Mouse (Mus musculus) adrenal gland, postnatal 36 days (tissue): ENCODE results near the gene Farp1. TPM values are rescaled to one million over a fixed set of nuclear protein-coding genes. Genes with fewer than 3 reads are reported as not detected.

Experiments
- DNase-seq, 2 experiments: peaks; one replicate each; pipeline ENCODE4 v3.0.0; 2021; ENCODE audit warnings: mixed read lengths in 1 of 2
- total RNA-seq, 2 experiments: library from RNA; stranded (reverse); gene quantifications; 2 replicates each; pipeline ENCODE4 v1.2.3; 2021

Gene Farp1
- total RNA-seq, 2 experiments from 2014 or later, result 17.2 to 25.1 TPM

DNA sequence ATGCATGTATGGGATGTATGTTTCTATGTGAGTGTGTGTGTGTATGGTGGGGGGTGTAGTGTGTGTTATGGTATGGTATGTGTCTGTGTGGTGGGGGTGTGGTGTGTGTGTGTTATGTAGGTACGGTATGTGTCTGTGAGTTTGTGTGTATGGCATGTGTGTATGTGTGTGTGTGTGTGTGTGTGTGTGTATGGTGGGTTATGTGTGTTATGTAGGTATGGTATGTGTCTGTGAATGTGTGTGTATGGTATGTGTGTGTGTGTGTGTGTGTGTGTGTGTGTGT lies 185.0 kb downstream of the Farp1 start:
- DNase-seq, result no peak

DNA sequence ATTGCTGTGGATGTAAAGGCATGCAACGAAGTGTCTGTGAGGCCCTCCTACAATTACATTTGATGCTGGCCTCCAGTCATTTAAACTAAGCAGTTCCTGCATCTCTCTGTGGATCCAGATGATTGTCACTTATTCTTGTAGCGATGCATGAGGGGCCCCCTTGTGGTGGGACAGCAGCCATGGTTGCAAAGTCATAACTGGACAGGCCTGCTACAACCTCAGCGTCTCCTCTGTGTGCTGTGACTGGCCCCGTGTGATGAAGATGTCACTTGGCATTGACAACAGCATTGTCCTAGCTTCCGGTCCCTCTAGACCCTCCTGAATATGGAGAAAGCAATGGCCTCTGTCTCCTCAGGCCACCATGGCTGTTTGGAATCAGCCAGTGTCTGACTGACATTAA lies 185.7 kb downstream of the Farp1 start:
- peak; percentile 66 to 83 for DNase-seq

DNA sequence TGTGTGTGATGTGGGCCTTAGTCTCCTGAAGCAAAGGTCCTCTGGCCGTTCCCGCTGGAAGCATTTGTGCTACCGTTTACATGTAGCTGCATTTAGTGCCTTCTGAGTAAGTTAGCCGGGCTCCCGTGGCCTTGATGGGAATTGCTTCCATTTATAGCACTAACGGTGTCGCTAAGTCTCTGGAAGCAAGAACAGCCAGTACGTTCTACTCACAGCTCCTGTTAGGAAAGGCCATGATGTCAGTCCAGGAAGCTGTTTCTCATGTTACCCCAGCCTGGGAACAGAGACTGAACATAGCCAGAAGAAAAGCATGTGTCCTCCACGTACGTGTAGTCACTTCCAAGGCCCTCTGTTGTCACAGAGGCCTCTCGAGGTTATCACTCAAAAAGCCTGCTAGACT lies 190.8 kb downstream of the Farp1 start:
- peak; percentile 40 to 56 for DNase-seq

DNA sequence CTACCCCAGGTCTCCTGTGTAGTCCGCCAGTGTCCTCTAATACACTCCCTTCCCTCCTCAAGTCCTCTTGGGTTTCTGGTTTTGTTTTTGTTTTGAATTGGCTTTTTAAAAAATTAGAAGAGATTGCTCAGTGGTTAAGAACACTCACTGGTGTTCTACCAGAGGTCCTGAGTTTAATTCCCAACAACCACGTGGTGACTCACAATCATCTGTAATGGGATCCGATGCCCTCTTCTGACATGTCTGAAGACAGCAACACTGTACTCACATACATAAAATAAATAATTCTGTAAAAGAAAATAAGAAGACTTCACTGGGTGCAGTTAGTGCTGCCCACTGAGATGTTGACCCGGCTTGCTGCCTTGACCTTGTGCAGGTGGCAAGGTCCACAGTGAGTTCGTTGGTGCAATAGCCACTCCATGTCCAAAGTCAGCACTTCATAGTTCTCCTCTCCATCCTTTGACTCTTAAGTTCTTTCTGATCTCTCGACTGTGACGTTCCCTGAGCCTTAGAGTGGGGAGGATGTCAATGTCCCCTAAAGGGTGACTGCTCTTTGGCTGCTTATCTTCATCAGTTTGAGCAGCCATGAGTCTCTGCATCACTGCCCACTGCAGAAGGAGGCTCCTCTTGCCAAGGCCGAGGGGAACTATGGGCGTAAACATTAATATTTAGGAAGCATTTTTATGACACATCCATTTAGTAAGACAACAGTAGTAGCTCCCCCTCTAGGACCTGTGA lies 194.2 kb downstream of the Farp1 start:
- DNase-seq, result no peak

DNA sequence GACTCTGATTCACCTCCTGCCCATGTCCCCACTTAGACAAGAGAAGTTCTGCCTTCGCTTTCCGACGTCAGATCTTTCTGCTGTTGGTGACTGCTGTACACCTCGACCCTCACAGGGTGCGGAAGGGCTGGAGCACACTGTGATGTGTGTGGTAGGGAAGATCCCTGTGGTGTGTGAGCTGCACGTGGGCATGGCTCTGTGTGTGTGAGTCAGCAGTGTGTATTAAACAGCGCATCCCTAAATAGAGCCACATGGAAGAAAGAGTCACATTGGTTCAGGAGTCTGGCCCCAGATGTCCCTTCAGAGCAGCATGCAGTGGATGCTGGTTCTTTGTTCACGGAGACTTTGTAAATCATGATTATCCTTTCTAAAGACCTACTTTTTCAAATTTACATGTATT lies 196.2 kb downstream of the Farp1 start:
- DNase-seq, result no peak

DNA sequence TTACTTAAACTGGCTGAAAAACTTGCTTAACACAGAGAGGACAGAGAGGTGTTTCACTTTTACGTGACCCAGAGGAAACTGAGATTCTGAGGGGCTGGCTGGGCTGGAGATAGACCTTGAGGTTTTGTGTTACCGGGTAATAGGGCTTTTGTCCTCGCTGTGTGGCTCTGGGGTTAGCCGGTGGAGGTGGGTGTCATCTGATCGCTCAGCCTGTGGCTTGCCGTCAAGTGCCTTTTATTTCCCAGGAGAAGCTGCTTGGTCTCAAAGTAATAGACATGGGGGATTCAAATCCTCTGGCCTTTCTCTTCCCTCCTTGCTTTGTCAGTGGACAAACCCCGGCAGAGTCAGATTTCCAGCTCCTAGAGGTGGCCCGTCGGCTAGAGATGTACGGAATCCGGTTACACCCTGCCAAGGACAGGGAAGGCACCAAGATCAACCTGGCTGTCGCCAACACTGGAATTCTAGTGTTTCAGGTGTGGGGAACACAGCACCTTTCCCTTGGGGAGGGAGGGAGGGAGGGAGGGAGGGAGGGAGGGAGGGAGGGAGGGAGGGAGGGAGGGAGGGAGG lies 199.8 kb downstream of the Farp1 start:
- DNase-seq, result no peak

DNA sequence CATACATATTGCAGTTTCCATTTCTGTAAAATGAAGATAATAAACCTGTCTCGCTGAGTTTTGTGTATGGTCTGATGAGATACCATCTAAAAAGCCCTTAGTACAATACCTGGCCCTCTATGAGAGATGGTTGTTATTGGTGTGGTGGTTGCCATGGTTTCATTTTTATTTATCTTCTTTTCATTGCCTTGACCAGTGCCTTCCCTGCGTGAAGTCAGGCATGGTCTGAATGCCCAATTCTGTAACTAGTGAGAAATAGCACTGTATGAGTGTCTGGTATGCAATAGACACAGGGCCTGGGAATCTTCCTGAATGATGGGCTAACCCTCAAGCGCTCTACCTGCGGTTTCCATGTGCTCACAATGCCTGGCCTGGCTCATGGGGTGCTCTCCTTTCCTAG lies 201.7 kb downstream of the Farp1 start:
- no peak for DNase-seq

DNA sequence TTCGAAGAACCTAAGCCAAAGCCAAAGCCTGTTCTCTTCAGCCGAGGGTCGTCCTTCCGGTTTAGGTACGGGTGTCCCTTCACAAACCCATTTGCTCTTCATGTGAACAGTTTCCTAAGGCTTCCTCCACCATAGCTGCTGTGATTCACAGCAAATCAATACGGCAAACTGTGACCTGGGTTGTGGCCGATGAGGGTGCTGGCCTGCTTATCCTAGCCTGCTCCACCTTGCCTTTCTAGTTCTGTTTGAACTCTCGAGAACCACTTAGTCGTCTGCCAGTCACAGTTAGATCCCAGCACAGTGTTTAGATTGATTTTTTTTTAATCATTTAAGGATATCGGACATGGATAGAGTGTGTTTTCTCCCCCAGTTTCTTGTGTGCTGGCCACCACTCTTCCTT lies 203.7 kb downstream of the Farp1 start:
- DNase-seq, result no peak

DNA sequence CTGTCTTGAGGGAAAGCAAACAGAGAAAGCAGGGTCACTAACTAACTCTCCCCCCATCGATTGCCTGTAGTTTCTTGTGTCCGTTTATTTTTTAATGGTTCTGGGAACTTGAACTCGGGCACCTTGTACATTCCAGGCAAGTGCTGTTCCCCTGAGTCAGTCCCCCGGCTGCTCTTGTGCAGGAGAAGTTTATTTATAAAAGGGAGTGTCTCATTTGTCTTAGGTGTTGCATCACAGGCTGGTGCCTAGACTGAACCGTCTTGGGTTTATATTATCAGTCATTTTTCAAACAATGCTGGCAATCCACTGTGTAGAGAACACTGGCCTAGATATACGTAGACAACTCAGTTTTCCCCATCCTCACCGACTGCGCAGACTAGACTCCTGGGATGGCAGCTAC lies 204.4 kb downstream of the Farp1 start:
- no peak for DNase-seq

DNA sequence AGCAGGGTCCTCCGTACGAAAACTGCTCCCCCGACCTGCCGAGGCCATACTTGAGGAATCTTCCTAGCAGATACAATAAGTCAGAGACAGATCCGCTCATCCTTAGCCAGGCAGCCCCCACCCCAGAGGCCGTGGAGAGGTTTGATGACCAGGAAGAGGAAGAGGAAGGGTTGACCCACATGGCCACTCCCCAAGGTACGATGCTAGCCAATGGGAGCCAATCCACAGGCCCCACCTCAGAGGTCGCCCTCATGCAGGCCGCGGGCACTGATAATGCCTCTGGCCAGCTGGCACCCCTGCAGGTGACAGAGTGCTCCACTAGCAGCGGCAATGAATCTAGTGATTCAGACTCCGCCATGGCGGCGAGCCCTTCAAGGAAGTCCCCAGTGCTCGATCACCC lies 209.1 kb downstream of the Farp1 start:
- no peak for DNase-seq

DNA sequence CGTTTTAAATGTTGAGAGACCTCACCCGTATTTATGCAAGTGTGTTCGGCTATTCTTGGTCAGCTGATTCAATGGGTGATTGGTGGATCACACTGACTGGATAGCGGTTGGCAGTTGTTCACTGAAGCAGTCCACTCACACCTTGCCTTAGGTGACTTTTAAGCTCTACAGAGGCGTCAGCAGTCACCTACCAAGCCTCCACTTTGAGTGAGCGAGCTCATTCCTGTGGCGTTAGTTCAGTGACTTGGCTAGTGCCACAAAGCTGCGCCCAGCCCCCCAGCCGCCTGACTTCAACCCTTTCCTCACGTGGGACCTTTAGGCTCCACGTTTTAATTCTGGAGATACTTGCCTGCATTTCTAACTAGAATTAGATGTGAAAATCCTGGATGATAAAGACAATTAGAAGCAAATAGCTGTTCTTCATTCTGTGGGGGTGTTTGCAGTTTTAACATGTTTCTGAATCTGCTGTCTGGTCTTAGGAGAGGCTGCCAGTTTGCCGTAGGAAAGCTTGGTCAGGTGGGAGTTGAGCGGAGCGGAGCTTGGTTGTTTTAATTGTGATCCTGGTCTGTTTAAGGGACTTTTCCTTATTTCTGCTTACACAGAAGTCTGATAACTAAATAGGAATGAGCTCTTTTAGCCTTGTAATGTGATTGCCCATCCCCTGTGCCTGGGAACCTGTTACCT lies 211.2 kb downstream of the Farp1 start:
- DNase-seq, result no peak

DNA sequence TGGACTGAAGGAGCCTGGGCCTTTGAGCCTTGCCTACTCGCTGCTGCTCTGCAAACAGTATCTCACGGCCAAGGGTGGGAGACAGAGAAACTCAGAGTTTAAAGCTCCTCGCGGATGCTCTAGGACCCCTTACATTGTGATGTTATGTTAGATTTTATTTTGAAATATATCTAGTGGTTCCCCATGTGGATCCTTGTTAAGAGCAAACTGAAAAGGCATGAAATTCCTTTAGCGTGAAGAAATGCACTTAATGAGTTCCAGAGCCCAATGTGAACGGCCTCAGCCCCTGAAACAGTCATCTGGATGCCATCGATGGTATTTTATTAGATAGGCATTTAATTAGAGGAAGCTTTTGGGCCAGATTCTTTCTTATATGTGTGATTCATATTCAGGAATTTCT lies 212.3 kb downstream of the Farp1 start:
- DNase-seq, result no peak

DNA sequence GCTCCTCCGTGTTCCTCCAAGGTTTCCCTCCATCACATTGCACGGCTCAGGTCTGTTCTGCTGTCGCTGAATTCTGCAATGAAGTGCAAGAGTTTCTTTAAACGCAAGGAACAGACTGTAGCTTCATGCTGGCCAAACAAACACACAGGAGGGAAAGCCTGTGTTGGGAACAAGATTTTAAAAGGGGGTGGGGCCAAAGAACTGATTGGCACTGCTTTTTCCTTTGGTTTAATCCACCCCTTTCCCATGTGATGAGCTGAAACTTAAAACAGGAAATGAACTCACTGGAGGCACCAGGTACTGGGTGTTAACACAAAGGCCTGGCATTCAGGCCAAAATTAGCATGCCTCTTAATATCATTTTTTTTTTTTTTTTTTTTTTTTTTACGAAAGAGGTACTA lies 213.3 kb downstream of the Farp1 start:
- DNase-seq, result no peak

DNA sequence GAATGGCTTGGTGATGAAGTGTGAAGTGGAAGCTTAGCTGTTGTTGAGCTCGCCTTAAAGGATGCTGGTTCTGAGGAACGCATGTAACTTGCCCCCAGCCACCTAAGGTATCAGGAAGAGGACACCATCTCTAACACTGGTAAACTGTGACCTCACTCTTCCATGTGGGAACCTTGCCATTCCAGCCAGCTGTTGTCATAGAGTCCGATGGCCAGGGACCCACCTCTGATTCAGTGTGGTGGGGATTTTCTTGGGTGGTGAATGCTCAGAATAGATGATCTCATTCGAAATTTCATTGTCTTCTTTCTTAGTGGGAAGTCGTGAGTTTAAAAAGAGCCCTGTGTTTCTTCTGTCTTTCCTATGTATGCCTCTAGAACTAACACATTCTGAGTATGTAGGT lies 216.1 kb downstream of the Farp1 start:
- no peak for DNase-seq

DNA sequence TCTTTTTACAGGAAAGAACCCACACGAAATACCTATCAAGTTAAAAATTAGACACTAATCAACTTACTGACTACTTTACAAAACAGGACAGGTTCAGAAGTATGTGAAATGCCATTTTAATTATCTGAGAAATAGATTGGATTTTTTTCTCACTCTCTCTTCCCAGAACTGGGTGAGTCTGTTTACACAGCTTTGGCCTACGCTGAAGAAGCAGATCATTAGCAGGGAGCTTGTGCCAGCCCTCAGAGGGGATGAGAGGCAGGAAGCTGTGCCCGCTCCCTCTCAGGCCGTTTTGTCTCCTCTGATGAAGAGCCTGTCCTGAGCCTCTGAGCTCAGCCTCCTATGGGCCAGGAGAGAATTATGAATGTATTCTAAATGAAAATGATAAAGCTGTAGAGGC lies 216.7 kb downstream of the Farp1 start:
- DNase-seq, result no peak

DNA sequence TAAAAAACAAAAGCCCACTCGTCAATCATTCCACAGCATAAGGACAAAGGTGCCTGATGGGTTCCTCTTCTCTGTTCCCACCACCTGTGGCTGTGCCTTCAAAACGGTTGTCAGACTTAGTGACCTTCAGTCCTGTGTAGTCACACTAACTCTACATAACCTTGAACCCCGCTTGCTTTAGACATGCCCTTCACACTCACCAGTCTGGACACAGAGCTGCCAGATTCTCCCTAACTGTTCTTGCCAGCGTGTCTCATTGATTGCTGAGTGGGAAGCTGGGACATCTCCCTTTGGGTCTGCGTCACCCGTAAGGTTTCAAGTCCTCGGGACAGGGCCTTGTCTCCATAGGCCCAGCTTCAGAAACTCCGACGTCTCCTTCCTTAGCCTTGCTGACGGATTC lies 217.5 kb downstream of the Farp1 start:
- DNase-seq, result peak in 1 of 2 experiments; percentile 27

DNA sequence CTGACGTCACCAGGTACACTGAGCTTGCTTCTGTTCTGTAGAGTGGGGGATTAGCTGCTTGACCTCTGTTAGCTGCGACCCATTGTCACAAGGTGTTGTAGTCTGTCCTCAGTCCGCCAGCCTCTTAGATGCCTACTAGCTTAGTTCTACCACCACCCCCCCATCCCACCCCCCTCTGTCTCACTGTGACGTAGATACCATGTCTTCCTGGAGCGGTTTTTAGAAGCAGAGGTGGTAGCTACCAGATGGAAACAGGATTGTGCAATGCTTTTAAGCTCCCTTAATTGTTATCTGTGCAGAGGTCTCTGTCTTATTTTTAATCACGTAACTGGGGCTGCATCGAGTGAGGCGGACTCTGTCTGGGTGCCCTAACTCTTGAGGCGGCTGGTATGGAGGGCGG lies 219.9 kb downstream of the Farp1 start:
- no peak for DNase-seq

DNA sequence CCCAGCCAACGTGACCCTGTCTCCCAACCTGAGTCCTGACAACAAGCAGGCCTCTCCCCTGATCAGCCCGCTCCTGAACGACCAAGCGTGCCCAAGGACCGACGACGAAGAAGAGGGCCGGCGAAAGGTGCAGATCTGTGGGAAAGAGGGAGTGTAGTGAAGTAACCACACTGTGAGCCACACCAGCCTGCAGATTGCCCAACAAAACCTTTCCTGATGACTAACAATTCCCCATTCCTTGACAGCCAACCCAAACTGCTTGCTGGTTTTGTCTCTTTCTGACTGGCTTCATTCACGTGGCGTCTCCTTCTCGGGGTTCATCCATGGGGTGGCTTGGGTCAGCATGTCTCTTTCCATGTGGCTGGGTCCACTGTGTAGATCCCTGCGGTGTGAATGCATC lies 220.5 kb downstream of the Farp1 start:
- no peak for DNase-seq

DNA sequence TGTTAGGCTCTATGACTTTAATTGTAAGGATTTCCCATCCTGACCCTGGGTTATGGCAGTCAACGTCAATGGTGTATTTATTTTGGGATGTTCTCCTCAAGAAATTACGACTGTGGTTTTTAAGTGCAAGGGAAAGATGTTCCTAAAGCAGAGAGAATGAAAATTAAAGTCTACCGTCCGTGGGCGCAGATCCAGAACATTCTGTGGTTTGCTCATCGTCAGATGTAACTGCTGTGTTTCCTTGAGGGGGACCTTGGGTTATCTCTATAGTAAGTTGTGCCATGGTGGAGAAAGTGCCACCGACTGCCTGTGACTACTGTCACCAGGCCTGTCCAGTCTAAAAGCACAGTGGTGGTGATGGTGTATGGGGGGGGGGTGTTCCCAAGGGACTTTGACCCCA lies 221.9 kb downstream of the Farp1 start:
- peak; percentile 42 to 53 for DNase-seq

DNA sequence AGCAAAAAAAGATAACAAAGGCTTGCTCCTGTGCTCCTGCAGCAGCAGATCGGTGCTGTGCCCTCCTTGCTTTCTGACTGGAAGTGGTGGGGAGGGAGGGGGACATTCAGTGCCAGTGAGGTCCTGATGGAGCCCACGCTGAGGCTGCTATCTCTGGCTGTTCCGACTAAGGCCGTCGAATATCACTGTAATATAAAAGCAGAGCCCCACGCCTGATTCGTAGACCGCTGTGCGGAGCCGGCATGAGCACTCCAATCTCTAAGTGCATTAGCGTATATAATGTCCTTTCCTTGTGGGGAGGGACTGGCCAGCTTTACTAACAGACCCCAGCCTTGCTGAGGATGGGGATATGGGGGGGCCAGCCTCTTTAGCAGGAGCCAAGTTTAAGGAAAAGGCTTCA lies 224.3 kb downstream of the Farp1 start:
- DNase-seq, result no peak

DNA sequence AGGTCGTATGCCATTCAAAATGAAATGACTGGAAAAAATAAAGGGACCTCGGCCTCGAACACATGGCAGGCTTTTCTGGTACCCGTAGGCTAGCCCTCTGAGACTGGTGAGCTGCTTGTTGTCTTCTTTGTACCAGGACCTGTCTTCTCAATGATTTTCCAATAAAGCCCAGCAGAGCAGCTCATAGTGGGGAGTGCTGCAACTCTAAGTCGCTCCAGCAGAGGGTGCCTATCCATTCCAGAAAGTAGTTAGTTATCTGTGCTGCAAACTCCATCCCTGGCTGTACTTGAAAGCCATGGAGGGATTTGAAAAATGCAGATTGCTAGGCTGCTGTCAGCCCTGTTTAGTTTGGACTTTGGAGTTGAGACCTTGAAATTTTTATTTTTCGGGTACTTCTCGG lies 224.8 kb downstream of the Farp1 start:
- peak; percentile 53 to 71 for DNase-seq

DNA sequence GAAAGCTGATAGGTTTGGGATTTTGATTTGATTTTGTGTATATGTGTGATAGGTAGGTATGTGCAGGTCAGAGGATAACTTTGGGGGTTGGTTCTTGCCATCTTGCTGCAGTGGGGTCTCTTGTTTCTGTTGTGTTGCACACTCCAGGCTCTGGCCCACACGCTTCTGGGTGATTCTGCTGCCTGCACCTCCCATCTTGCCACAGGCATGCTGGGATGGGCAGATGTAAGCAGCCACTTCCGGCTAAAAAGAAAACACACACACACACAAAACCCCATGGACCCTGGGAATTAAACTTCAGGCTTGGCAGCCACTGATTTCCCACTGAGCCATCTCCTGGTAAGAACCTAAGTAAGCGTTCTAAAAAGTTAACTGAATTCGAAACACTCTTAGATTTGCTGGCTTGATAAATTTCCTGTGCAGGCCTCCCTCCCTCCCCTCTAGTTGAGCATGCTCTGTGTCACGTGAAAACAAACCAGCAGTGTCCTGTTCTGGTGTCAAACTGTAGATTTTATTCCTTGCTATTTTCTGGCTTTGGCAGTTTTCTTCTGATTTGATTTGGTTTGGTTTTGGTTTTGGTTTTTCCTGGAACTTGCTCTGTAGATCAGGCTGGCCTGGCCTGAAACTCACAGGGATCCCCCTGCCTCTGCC lies 226.4 kb downstream of the Farp1 start:
- DNase-seq, result no peak

DNA sequence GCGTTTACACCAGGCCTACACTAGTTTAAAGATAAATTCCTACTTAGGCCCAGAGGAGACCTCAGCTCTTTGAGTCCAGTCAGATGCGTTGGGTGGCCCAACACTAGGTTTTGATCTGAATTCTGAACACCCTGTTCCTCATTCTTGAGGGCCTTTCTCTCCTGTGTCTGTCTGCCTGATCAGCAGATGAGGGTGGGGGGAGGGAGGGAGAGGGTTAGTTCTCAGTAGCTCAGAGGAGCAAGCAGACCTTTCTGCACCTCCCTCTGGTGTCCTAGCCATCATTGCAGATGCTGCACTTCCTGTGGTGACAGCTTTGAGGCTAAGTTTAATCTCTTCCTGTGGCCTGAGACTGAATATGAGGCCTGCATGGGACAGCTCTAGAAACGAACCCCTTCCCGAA lies 227.6 kb downstream of the Farp1 start:
- DNase-seq, result no peak

DNA sequence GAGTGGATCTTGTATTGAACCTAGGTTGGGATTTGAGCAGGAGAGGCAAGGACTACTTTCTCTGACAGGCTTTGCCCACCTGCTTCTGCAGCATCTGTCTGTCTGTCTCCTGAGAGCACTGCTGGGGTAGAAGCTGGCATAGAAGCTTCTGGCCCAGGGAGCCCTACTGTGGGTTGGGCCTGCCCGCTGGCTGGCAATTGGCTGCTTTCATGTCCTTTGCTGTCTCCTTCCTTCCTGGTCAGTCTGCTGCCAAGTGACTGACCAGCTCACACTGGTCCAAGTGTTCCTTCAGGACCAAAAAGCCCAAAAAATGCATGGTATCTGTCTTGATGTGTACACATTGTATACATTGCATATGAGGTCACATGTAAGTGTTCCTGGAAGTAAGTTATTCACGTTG lies 228.9 kb downstream of the Farp1 start:
- DNase-seq, result no peak
